Mouse (Mus musculus): ENCODE measurements around the gene Rbl1. TPM values are rescaled to one million over a fixed set of nuclear protein-coding genes. Genes with fewer than 3 reads are reported as not detected.

Gene Rbl1
- total RNA-seq, 2 experiments from 2014 or later = 1.6 to 2.4 TPM

- no peak for DNase-seq (ENCODE audit: extremely low spot score in 1 of 2, low spot score in 2 of 2)
- no peak for TF ChIP-seq CTCF (IDR thresholded peaks at IDR 0.05)
- intact Hi-C loops (cut with DNase I) = loop anchor here (5.0 kb wide), 2 partner anchors 64 to 139 kb away; partner anchors contain the start of genes Mroh8, Rbl1 and Rpn2
- Histone ChIP-seq H3K27ac (no peak overlapping the region), H3K4me3 (no peak overlapping the region)
Measured at GRCm38 (mm10) chr2:157137959-157138731, 66.2 kb downstream of the Rbl1 start.

- DNase-seq (ENCODE audit: extremely low spot score in 1 of 2, low spot score in 2 of 2) = no peak
- no peak for TF ChIP-seq CTCF (IDR thresholded peaks at IDR 0.05)
- Histone ChIP-seq H3K4me3 (no peak overlapping the region), H3K27ac (no peak overlapping the region)
- intact Hi-C loops (cut with DNase I) = loop anchor here (5.0 kb wide), 2 partner anchors 66 to 141 kb away; partner anchors contain the start of genes Mroh8, Rbl1 and Rpn2
Measured at GRCm38 (mm10) chr2:157136646-157137045, 67.7 kb downstream of the Rbl1 start.

GRCm38 (mm10) chr2:157136176-157136575, 68.2 kb downstream of the Rbl1 start:
- no peak for TF ChIP-seq CTCF (IDR thresholded peaks at IDR 0.05)
- Histone ChIP-seq H3K27ac (no peak overlapping the region), H3K4me3 (no peak overlapping the region)
- no peak for DNase-seq (ENCODE audit: extremely low spot score in 1 of 2, low spot score in 2 of 2)
- intact Hi-C loops (cut with DNase I) = loop anchor here (5.0 kb wide), 2 partner anchors 66 to 141 kb away; partner anchors contain the start of genes Mroh8, Rbl1 and Rpn2

- H3K27ac ChIP-seq = peak overlapping the region; percentile 86
- intact Hi-C loops (cut with DNase I) = loop anchor here (5.0 kb wide), 2 partner anchors 67 to 142 kb away; partner anchors contain the start of genes Mroh8, Rbl1 and Rpn2
Measured at GRCm38 (mm10) chr2:157135529-157136120, 68.7 kb downstream of the Rbl1 start.

GRCm38 (mm10) chr2:157135014-157135413, 69.3 kb downstream of the Rbl1 start, which contains the start of gene Samhd1:
TSS of gene Samhd1 (minus strand) at chr2:157135265.
- Histone ChIP-seq H3K4me3 (peak within 1 kb of the TSS; percentile 84), H3K27ac (peak within 1 kb of the TSS; percentile 86)
- intact Hi-C loops (cut with DNase I) = loop anchor here (5.0 kb wide), 2 partner anchors 67 to 142 kb away; partner anchors contain the start of genes Mroh8, Rbl1 and Rpn2
- peak; percentile 89 to 90 for DNase-seq (ENCODE audit: extremely low spot score in 1 of 2, low spot score in 2 of 2)
- TF ChIP-seq CTCF (IDR thresholded peaks at IDR 0.05) = no peak; the same call in none of the 2 replicates

More at GRCm38 (mm10) chr2:157135529-157136120, 68.7 kb downstream of the Rbl1 start:
- no peak for DNase-seq (ENCODE audit: extremely low spot score in 1 of 2, low spot score in 2 of 2)
- H3K4me3 ChIP-seq = peak overlapping the region; percentile 84
- TF ChIP-seq CTCF (IDR thresholded peaks at IDR 0.05) = no peak

GRCm38 (mm10) chr2:157134479-157134931, 69.8 kb downstream of the Rbl1 start:
- peak overlapping the region; percentile 86 for H3K27ac ChIP-seq
- peak overlapping the region; percentile 84 for H3K4me3 ChIP-seq
- intact Hi-C loops (cut with DNase I) = no loop called here
- TF ChIP-seq CTCF (IDR thresholded peaks at IDR 0.05) = no peak
- DNase-seq (ENCODE audit: extremely low spot score in 1 of 2, low spot score in 2 of 2) = peak in 1 of 2 experiments; percentile 9

GRCm38 (mm10) chr2:157133769-157134478, 70.4 kb downstream of the Rbl1 start:
- DNase-seq (ENCODE audit: extremely low spot score in 1 of 2, low spot score in 2 of 2) = no peak
- H3K27ac ChIP-seq = no peak overlapping the region; the same call in 1 of the 2 replicates
- no peak for TF ChIP-seq CTCF (IDR thresholded peaks at IDR 0.05)
- intact Hi-C loops (cut with DNase I) = no loop called here
- H3K4me3 ChIP-seq = peak overlapping the region; percentile 84

- DNase-seq (ENCODE audit: extremely low spot score in 1 of 2, low spot score in 2 of 2) = no peak
- Histone ChIP-seq H3K27ac (no peak overlapping the region), H3K4me3 (no peak overlapping the region)
- no peak for TF ChIP-seq CTCF (IDR thresholded peaks at IDR 0.05)
- intact Hi-C loops (cut with DNase I) = no loop called here
Measured at GRCm38 (mm10) chr2:157132686-157133540, 71.4 kb downstream of the Rbl1 start.

- H3K4me3 ChIP-seq = no peak overlapping the region
- no peak for DNase-seq (ENCODE audit: extremely low spot score in 1 of 2, low spot score in 2 of 2)
- no peak overlapping the region for H3K27ac ChIP-seq
- intact Hi-C loops (cut with DNase I) = no loop called here
- TF ChIP-seq CTCF (IDR thresholded peaks at IDR 0.05) = no peak
Measured at GRCm38 (mm10) chr2:157132086-157132485, 72.2 kb downstream of the Rbl1 start.

- intact Hi-C loops (cut with DNase I) = no loop called here
- H3K4me3 ChIP-seq = no peak overlapping the region
- no peak overlapping the region for H3K27ac ChIP-seq
- DNase-seq (ENCODE audit: extremely low spot score in 1 of 2, low spot score in 2 of 2) = no peak
- TF ChIP-seq CTCF (IDR thresholded peaks at IDR 0.05) = no peak
Measured at GRCm38 (mm10) chr2:157130813-157131514, 73.4 kb downstream of the Rbl1 start.

Data from left cerebral cortex, adult 2 months (tissue).